Mouse (Mus musculus) ovary, adult 18-20 months (tissue): ENCODE measurements around the gene Zfp704.
A peak's percentile ranks its signal among the peaks of the same experiment; 100 is the strongest.

ENCODE experiments used
- DNase-seq: peaks from one replicate; pipeline ENCODE4 v3.0.0; 2022; ENCODE audit warnings: low spot score, mixed read lengths

Gene Zfp704

DNA sequence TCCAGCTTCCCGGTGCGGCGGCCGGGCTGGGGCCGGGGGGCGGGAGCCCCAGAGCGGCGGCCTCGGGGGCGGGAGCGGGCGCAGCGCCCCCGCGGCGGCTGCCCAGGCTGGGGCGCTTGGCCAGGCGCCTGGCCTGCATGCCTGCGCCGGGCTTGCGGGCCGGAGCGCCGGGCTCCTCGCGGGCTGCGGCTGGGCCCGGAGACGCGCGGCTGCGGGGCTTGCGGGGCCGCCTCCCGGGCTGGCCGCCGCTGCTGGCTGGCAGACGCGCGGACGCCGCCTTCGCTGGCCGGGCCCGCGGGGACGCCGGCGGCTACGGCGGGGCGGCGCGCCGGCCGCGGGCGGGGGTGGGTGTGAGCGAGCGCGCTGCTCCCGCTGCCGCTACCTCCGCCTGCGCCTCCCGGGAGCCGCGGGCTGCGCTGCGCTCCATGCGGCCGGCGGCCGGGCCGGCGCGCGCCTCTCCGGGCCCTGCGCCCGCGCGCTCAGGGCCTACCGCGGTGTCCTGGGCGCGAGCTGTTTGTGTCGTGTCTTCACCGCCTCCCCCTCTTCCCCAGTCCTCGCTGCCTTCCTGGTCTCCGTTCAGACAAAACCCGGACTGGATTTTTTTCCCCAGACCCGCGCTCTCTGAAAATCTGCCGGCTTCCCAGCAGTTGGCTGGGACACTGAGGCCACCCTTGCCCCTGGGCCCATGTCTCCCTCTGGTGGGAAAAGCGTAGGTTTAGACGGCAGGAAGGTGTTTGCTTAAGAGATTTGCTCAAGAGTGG, at the start of gene Zfp704:
Gene Zfp704 (minus strand): TSS at position 505 of the 761 bp plus-strand sequence.
- peak; percentile 80 for DNase-seq

DNA sequence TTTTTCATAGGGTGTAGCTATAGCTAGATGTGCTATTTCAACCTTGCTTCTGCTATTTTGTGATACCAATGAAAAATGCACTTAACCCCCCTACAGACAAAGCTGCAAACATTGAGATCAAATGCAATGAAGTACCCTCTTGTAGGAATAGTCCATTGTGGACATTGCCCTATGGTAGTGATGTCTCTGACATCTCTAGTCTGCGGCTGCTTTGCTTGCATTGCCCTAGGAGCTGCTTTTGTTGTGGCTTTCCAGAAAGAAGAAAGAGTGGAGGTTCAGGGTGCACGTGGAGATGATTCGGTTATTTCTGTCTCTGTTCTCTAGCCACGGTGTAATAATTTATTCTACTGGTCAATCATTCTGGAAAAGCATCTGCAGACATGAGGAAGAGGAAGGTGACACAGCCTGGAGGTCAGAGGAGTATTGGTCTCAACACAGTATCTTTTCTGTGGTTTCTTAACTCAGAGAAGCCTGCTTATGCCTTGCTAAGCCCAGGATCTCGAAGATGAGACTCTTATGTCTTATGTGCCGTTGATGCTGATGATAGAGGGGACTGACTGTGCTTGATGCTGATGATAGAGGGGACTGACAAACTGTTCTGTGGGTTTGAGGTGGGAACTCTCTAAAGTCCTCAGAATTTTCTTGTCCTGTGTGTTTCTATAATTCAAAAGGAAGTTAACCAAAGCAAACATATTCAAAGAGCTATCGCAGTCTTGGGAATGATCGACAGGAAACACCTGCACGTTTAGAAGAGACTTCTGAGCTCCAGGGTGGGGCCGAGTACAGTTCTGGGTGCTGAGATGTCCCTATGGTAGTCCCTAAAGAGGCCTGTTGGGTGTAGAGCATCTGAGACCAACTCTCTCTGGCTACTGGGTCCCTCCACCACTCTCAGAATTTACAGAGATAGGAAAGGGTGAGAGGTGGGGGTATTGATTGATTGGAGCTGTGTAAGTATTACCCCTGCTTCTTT, 23.4 kb upstream of the Zfp704 start:
- no peak for DNase-seq

DNA sequence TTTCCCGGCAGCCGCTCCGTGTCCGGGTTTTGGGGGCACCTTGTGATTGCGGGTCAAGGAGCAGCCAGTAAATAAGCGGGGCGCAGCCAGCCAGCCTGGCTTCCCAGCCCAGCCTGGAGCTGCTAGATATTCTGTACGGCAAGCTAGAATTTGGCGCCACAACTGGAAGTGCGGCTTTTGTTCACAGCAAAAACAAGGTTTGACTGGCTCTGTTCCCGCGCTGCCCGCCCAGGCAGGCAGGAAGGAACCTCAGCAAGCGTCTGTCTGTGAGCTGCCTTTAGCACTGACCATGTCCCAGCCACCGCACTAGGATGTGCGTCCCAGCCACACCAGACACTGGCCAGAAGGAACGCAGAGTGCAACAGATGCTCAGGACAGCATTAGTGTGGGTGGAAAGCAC, 20.1 kb upstream of the Zfp704 start:
- peak; percentile 9 for DNase-seq

DNA sequence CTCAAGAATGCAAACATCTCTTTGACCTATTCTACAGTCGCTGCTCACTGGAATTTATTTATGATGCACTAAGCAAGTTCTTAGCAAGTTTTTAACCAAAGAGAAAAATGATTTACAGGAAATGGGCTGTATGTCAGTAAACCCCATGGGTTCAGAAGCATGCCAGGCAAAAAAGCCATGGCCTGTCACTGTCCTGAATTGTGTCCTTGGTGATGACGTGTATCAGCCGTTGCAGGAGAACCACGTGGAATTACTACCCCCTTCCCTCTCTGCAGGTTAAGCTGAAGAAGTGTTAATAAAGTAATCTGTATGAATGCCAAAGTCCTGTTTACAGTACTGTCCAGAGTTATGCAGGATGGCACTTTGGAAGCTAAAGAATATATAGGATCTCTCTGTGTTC, 18.2 kb upstream of the Zfp704 start:
- no peak for DNase-seq

DNA sequence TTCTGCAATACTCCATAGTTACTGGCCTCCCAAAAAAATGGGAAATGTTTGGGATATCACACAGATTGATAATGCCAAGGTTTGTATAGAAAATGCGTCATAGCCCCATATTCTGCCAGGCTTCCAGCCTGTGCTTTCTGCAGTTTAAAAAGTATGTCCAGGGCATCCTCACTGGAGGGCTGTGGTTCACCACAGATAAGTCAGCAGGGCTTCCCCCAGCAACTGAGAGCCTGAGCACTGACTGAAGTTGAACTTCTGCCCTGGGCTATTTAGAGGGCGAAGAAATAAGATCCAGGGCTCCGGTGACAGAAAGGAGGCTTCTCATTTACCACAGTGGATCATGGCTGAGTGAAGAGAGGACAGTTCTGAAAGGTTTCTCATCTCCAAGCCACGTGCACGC, 16.3 kb upstream of the Zfp704 start:
- no peak for DNase-seq

DNA sequence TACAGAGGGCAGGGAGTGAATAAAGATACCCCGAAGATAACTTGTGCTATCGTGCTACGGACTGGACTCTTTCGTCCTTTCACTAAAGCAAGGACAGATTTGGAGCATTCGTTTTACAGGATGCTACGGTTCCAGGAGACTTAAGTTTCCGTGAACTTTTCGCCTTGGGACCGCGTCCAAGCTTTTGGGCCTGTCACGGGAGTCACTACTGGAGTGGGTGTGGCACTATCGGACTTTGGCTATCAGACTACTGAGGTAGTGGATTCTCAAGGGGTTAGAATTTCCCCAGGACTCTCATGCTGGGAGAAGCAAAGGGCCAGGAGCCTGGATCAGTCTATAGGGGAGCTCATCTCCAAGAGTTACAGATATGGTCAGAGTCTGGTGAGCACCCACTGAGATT, 10.7 kb upstream of the Zfp704 start:
- no peak for DNase-seq

DNA sequence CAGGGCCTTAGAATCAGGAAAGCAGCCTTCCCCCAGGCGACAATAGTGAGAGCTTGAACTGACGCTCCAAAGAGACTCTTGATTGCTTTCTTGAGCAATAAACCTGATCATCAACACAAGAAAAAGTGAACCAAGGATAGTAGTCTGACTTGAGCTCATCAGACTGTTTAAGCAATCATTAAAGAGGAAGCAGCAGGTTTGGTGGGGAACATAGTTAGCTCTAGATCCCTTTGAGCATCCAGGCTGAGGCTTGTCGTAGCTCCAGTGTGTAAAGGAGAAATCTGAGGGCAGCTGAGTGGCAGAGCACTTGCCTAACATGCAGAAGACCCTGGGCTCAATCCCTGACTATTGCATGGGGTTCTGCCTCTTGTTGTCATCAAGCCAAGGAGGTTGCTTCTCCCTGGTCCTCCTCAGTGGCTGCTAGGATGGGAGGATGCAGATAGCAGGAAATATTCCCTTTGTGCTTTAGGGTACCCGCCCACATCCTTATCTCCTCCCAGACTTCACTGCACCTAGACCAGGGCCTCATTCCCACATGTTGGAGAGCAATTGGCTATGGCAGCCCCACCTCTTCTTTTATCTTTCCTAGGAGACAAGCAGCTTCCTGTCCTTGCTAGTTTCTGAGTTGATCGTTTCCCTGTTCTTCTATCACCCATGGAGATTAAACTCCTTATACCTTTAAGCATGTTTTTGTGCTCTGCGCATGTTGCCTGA, 9.8 kb upstream of the Zfp704 start:
- no peak for DNase-seq

DNA sequence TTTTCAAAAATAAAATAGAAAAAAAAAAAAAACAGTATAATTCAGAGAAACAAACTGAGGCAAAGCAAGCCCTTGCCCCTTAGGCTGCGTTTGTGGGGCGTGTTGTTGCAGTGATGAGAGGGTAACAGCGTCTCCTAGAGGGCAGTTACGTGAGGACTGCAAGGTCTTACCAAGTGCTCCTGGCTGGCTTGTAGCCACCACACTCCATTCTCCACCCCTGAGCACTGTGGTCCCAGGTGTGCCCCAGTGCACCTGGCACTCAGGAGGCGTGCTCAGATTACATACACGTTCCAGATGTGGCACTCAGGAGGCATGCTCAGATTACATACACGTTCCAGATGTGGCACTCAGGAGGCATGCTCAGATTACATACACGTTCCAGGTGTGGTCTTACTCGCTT, 7.2 kb upstream of the Zfp704 start:
- no peak for DNase-seq

DNA sequence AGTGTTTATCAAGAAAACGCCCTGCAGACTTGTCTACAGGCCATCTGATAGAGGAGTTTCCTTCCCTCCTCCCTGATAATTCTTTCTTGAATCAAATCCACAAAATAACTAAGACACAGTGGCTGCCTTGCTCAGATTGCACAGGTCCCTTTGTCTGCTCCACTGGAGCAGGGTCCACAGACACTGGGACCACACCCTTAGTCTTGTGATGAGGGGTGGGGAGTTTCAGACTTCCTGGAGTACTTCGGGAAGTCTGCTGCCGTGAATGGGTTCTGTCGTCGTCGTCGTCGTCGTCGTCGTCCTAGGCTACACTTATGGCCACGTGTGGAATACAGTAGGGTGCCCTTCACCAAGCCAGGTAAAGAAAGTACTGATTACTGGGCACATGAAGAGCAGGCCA, 4.8 kb upstream of the Zfp704 start:
- DNase-seq = no peak

DNA sequence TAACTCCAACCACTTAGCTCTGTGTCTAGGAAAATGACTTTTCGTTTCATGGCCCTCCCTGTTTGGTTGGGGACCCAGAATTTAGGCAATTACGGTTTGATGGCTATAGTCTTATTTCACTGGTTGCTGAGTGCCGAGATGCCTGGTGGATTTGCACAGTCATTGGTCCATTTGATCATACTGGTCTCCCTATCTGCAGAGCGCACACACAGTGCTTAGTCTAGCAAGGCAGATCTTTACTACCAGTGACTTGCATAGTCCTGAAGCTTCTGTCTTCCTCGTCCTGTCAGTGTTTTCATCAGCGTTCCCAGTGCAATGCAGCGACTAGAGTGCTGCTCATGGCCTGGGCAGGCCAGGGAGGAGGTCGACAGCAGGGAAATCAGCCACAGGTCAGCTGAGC, 4.1 kb upstream of the Zfp704 start:
- no peak for DNase-seq

DNA sequence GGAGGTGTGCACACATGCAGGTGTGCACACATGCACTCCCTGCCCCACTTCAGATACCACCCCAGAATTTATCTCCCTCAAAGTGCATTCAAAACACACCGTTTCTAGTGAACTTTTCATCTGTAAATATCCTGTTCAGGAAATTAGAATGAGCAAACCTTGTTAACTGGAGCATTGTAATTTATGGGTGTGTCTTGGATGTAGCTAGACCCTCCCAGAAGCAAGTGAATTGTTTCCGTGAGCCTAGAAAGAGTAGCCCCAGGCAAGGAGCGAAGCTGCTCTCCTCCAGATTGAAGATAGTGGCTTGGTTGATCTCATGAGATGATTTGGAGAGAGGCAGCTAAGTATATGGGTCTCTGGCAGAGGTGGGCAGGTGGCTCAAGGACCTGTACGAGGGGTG, 1.3 kb upstream of the Zfp704 start:
- no peak for DNase-seq

DNA sequence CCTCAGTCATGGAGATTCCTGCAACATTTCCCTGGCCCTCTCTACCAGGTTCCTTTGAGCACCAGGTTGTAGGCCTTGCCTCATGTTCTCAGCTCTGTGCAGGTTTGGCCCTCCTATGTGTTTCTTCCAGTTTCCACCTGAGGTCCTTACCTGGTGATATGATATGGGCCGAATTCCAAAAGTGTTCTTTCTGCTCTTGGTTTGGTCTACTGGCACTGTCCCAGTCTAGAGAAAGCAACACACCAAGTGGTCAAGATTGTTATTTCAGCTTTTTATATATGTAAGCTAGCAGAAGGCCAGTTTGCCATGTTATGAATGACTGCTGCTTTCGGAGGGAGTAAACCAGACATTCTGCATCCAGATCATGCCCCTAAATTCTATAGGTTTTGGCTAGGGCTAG, 541 bp upstream of the Zfp704 start:
- no peak for DNase-seq

DNA sequence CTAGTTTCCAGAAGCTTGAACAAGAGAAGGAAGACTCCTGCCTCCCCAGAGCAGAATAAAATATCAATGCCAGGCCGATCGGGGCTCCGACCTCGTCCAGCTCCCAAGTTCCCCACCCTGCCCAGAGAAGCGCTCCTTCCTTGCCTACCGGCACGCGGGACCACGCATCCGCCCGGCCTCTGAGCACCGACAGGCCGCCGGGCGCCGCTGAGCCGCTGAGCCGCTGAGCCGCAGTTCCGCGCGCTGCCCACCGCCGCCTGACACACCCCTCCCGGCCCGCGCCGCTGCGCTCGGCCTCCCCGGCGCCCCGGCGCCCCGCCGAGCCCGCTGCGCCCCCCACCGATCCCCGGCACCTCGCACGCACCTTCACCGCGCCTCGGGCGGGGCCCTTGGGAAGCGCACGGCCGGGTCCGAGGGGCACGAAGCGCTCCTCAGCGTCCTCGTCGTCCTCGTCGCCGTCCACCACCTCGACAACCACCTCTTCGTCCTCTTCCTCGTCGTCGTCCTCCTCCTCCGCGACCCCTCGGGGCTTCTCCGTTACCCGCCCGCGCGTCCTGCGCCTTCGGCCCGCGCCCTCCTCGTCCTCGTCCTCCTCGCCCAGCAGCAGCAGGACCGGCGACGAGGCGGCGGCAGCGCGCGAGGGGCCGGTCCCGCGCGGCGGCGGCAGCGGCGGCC, 842 bp downstream of the Zfp704 start:
- DNase-seq = no peak

DNA sequence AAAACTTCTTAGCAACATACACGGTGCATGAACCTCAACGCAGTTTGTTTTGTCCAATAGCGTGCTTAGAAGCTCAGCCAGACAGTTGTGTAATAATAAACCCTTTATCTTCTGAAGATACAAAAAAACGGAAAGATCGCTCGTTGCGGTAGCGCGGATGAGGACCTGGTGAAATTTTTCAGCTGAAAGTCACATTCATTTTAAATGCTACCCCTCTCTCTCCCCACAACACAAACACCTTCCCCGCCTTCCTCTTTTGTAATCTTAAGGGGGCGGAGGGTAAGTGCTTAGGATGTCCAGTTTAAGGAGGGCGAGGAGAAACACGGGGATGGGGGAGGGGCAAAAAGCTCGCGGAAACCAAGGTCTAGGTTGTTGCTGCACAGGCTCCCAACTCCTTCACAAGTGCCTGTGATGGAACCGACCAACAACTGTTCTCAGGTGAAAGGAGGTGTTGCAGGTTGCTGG, 1.4 kb downstream of the Zfp704 start:
- DNase-seq = peak; percentile 28

DNA sequence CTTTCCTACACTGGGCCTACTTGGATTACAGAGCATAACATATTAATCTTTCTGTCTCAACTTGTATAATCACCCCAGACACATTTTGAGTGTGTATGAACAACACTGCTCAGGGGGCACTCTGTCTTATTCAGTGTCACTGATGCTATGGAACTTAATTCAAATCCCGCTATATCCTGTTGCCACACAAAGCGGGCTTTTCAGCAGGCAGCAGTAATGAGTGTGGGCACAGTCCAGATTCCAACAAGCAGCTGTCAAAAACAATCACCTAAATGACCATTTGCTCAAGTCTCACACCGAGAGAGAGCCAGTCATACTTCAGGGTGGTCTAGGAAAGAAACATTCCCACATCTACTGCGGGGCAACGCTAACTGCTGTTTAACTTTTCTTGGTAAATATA, 2.2 kb downstream of the Zfp704 start:
- DNase-seq = no peak

DNA sequence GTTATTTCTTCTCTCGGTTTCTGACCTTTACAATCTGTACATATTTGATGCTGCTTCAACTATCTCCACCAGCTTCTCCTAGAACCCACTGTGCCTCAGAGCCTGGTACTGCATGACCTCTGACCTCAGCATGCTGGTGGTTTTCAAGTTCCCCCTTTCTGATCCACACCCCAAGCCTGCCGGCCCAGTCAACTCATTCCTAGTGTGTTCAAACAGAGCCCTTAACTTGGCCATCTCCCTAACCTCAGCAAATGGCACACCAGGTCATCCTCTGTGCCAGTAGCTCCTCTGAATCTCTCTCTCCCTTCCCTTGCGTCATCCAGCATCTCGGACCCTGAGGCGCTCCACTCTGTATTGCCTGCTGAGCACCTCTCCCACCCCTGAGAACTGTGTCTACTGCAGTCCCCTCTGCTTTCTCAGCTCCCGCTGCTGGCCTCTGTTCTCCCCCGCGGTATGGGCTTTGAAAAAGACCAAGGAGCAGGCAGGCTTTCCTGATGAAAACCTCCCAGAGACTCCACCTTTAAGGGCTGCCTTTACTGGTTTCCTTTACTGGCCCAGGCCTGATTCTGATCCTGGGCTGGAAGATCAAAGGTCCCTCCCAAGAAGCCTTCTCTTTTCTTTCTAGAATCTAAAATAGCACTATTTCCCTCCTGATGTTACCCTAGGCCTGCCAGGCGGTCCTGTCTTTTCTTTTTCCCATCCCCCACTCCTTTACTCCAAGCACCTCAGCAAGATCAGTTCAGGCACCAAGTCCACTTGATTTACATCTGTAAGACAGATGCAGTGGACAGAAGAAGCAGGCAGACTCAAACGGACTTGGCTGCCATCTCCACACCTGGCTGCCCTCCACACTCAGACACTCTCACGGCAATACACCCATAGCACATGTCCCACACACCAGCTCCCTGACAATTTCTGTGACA, 3.8 kb downstream of the Zfp704 start:
- DNase-seq = no peak

DNA sequence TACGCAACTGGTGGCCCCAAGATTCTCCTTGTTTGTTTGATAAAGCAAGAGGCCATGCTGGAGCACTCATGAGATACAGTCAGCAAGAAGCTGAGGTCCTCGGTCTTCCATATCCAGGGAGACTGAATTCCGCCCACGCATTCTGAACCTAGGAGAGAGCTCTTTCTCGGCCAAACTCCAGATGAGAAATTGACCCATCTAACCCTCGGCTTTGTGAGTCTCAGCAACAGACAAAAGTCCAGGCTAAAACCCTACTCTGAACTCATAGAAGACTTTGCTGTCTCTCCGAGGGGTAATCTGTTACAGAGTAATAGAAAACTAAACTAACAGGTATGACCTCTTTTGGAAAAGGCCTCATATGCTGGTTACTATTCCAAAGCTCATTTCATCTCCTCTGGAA, 4.9 kb downstream of the Zfp704 start:
- no peak for DNase-seq

DNA sequence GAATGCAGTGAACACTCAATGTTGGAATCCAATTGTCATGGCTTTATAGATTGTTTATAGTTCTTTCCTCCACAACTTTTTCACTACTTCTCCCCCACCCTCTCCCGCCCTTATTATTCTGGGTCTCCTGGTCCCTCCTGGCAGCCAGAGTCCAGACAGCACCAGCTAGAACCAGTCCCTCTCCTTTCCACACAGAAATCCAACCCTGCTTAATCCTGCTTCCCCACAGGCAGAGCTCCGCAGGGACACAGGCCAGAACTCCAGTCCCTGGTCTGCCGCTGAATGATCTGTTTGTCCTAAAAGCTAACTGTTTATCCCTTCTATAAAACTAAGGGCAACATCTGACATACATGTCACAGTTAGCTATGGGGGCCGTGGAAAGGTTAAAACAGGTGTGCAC, 6.0 kb downstream of the Zfp704 start:
- no peak for DNase-seq

DNA sequence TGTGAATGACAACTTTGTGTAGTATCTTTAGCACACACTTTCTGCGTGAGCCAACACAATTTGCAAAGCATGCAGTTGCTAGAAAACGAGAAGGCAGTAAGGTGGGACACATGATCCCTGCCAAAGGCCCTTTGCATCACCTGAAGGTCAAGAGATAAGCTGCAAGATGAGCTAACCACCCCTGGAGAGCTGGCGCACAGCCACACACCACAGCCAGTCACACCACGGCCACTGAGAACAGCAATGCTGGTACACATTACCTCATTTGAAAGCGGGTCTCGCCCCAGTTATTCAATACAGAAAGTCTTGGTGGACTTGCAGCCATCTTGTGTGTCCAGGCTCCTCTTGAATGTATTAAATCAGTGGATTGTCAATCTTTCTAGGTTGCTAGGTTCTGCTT, 9.3 kb downstream of the Zfp704 start:
- DNase-seq = no peak

DNA sequence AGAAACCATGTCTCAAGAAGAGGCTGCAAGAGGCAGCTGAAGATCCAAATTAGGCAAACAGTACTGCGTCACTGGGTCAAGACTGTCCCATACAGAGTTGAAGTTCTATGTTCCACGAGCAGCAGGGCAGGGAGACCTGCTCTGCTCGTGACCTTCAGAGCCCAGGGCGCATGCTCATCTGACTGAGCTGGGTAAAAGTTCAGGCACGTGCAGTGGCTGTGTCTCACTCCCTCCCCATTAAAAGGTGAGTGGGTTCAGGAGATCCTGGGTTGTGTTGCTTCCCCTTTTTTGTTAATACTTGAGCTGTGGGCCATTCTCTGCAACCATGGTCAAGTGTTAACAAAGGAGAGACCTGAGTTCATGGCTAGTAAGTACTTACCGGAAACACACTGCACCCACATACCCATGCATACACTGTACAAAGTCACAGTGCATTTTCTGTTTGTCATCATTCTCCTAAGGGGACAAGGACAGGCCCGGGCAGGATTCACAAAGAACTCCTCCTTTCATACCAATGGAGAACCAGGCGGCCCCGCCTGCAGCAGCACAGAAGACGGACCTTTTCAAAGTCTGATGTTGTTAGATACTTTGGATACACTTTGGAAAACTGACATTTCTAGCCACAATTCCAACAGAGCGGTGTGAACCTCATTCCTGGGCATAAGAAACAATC, 10.0 kb downstream of the Zfp704 start:
- no peak for DNase-seq
